Mouse (Mus musculus) stomach, embryonic 16.5 days (tissue): ENCODE data around the gene Cwc25. TPM values are rescaled to one million over a fixed set of nuclear protein-coding genes. Genes with fewer than 3 reads are reported as not detected.

Experiments used
- ATAC-seq: fragments of 200-750 bp; cut with Nextera tagmentation; 2 replicates; pipeline ENCODE4 v1.8.0; 2017; ENCODE audit warnings: moderate number of reproducible peaks, moderate TSS enrichment; ENCODE audit not compliant: insufficient read depth, low FRiP score
- H3K27ac ChIP-seq: fragments of 300-500 bp; sonication (generic); 2 replicates; pipeline ENCODE4 v1.5.1; 2014; ENCODE audit warnings: low read length
- H3K27me3 ChIP-seq: fragments of 300-500 bp; sonication (generic); 2 replicates; pipeline ENCODE4 v1.6.1; 2014; ENCODE audit warnings: low read length, control low read depth, mixed read lengths; ENCODE audit not compliant: control insufficient read depth, insufficient read depth
- H3K36me3 ChIP-seq: fragments of 300-500 bp; sonication (generic); 2 replicates; pipeline ENCODE4 v1.6.1; 2014; ENCODE audit warnings: low read length; ENCODE audit not compliant: control insufficient read depth, insufficient read depth
- H3K4me1 ChIP-seq: fragments of 300-500 bp; sonication (generic); 2 replicates; pipeline ENCODE4 v1.6.1; 2014; ENCODE audit warnings: low read length, control low read depth, mixed read lengths; ENCODE audit not compliant: control insufficient read depth, insufficient read depth
- H3K4me2 ChIP-seq: fragments of 300-500 bp; sonication (generic); 2 replicates; pipeline ENCODE4 v1.6.1; 2014; ENCODE audit warnings: low read depth, low read length, mixed read lengths
- H3K4me3 ChIP-seq: fragments of 300-500 bp; sonication (generic); replicated peaks from 2 replicates; pipeline ENCODE4 v1.5.1; 2014; ENCODE audit warnings: mild to moderate bottlenecking, low read length
- H3K9ac ChIP-seq: fragments of 300-500 bp; sonication (generic); 2 replicates; pipeline ENCODE4 v1.6.1; 2014; ENCODE audit warnings: low read length
- H3K9me3 ChIP-seq: fragments of 300-500 bp; sonication (generic); replicated peaks from 2 replicates; pipeline ENCODE4 v1.6.1; 2016; ENCODE audit warnings: low read length, control low read depth; ENCODE audit not compliant: control insufficient read depth
- WGBS: fragments of 180-500 bp; shearing (Covaris S2); extraction: QIAGEN DNeasy Blood & Tissue Kit; methylation state at CpG from one replicate; pipeline ENCODE4 v1.1.7; 2014; 5-methylcytosine and 5-hydroxymethylcytosine counted together
- polyA plus RNA-seq: library from polyadenylated mRNA; unstranded; fragments of >200 nt; fragmentation: Nextera tagmentation; extraction: Ambion mirVana; gene quantifications from 2 replicates; pipeline ENCODE4 v1.2.1, GENCODE M21; 2015

Gene Cwc25
- polyA plus RNA-seq, result 15.0 and 16.3 TPM in 2 replicates

DNA sequence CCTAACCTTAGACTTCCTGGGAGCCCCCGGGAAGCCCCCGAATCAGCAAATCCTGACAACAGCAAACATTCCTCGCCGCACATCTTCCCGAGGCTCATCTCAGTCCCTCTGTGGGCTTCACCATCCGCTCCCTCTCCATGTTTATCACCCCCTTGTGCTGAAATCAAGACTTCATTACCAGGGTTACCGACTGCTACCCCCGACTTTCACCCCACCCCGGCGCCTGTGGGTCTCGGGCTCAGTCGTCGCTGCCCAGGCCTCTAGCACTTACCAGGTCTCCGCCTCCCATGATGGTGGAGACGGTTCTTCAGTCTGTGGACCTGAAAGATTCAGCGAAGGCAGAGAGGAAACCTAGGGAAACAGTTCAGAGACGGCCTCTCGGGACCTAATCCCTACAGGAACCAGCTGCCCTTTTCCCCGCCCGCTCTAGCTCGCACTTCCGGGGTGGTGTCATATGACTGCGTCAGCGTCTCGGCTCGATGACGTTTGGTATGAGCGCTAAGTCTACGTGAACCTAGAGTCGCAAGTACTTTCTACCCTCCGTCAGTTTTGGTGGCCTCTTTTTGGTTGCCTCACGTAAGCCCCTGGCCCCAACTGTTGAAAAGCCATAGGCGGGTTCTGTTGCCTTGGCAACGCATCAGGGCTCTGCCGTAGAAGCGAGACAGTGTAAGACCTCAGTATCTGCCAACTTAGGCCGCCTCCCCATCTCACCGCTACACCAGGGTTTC lies at the start of gene Cwc25:
Cwc25 (minus strand) TSS at position 403 of the 728 bp plus-strand sequence.
- Histone ChIP-seq H3K9ac (peak within 1 kb of the TSS; percentile 95), H3K4me2 (peak within 1 kb of the TSS; percentile 84), H3K9me3 (no peaks in the 10 kb centered on the region), H3K27me3 (no peaks in the 10 kb centered on the region), H3K4me1 (peaks cover 8% of the 10 kb centered on the region; the same call in 1 of the 2 replicates), H3K36me3 (peaks cover 19% of the 10 kb centered on the region; the same call in 1 of the 2 replicates), H3K27ac (peak within 1 kb of the TSS; percentile 90), H3K4me3 (peak within 1 kb of the TSS; percentile 93)
- peak; percentile 94 for ATAC-seq
- WGBS, result under 1% methylated on average over 38 of the region's 38 CpGs

DNA sequence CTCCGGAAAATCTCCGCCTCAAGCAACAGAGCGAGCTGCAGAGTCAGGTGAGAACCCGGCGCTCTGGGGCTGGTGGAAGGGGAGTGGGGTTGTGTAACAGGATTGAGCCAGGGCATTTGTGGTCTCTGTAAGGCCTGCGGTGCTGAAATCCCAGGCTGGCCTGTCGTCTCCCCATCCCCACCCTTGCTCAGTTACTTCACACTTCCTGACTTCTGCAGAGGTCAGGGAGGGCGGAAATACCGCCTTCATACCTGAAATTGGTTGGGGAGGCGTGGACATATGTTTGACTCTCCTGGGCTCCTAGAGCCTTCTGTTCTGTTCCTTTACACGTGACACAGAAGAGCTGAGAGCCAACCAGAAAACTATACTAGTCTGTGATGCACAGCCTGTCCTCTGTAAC lies 49.4 kb upstream of the Cwc25 start:
- no peak overlapping the region; the same call in 1 of the 2 replicates for H3K4me2 ChIP-seq
- no peak for ATAC-seq
- no peaks in the 10 kb centered on the region for H3K27me3 ChIP-seq
- peaks cover 77% of the 10 kb centered on the region for H3K4me1 ChIP-seq
- H3K9ac ChIP-seq, result peak overlapping the region; percentile 27; the same call in 1 of the 2 replicates
- H3K4me3 ChIP-seq, result no peak overlapping the region
- H3K27ac ChIP-seq, result peak overlapping the region; percentile 78
- H3K36me3 ChIP-seq, result no peaks in the 10 kb centered on the region
- 67% methylated on average over 11 of the region's 11 CpGs for WGBS
- H3K9me3 ChIP-seq, result no peaks in the 10 kb centered on the region

DNA sequence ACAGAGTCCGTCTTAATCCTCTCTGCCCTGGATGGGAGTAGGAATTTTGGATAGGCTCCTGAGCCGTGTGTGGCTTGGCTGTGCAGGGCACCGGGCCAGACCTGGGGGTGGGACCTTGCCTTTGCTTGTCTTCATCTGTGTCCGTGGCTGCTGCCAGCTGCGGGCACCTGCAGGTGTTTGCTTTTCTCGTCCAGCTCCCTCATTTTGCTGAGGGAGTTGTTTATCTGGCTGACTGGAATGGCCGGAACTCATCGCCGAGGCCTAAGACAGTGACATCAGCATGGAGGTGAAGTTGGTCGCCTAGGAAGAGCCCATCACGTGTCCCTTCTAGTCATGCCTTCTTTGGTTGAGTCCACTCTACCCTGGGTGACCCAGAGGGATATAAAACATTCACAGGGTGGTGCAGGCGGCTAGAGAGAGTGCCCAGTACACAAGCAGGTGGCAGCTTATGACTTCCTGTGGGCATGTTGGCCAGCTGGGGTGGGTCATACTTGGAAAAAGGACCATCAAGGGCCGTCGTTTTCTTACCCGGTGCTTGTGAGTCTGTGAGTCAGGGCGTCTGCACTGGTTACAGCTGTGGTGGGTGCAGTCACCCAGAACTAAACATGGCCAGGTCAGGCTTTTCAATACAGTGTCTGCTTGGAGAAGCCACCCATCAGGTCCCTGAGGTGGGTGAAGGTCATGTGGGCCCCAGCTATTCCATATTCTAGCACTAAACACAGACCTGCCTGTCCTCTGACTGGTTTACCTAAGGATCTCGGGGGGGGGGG lies 47.6 kb upstream of the Cwc25 start:
- H3K36me3 ChIP-seq, result no peaks in the 10 kb centered on the region
- no peaks in the 10 kb centered on the region for H3K27me3 ChIP-seq
- H3K4me2 ChIP-seq, result no peak overlapping the region
- H3K9ac ChIP-seq, result peak overlapping the region; percentile 32; the same call in 1 of the 2 replicates
- H3K4me3 ChIP-seq, result no peak overlapping the region
- peaks cover 86% of the 10 kb centered on the region for H3K4me1 ChIP-seq
- no peak for ATAC-seq
- no peaks in the 10 kb centered on the region for H3K9me3 ChIP-seq
- peak overlapping the region; percentile 61 for H3K27ac ChIP-seq
- 58% methylated on average over 17 of the region's 17 CpGs for WGBS

DNA sequence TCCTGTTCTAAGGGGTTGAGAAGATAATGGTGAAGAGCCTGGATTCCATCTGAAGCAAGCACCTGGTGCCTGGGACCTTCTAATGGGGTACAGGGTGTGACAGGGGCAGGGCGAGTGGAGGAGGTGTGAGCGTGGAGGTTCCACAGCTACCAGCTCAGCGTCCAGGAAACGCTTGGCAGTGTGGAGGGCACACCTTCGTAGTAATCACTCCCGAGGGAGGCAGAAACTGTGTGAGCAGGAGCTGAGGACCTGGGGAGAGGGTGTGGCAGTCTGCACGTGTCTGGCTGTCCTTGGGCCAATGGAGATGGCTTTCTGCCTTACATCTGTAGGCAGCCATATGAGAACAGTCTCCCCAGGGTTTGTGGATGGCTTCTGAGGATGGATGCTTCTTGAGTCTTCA lies 46.7 kb upstream of the Cwc25 start:
- Histone ChIP-seq H3K27ac (peak overlapping the region; percentile 61), H3K4me2 (no peak overlapping the region), H3K9me3 (no peaks in the 10 kb centered on the region), H3K36me3 (no peaks in the 10 kb centered on the region), H3K4me3 (no peak overlapping the region), H3K9ac (no peak overlapping the region; the same call in 1 of the 2 replicates), H3K4me1 (peaks cover 86% of the 10 kb centered on the region), H3K27me3 (no peaks in the 10 kb centered on the region)
- ATAC-seq, result peak; percentile 57
- WGBS, result 42% methylated on average over 7 of the region's 7 CpGs

DNA sequence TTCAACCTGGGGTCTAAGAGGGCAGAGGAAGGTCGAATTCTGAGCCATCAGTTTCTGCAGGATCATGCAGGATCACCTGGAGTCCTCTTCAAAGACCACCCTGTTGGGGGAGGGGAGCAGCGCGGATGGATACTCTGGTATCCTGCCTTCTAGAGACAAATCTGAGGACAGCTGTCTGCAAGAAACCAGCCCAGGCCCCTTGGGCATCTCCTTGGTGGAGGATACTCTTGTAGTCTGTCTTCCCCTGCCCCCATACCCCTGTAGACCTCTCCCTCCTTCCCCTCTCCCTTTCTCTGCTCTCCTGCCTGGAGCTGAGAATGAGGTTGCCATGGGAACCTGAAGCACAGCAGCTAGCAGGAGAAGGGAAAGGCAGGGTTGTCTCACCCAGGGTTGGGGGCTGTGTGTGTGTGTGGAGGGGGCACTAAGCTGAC lies 46.1 kb upstream of the Cwc25 start:
- no peak overlapping the region for H3K4me3 ChIP-seq
- H3K27ac ChIP-seq, result peak overlapping the region; percentile 61
- H3K36me3 ChIP-seq, result no peaks in the 10 kb centered on the region
- WGBS, result 48% methylated on average over 3 of the region's 3 CpGs
- ATAC-seq, result no peak
- H3K27me3 ChIP-seq, result no peaks in the 10 kb centered on the region
- peak overlapping the region; percentile 29; the same call in 1 of the 2 replicates for H3K9ac ChIP-seq
- peaks cover 86% of the 10 kb centered on the region for H3K4me1 ChIP-seq
- no peak overlapping the region for H3K4me2 ChIP-seq
- H3K9me3 ChIP-seq, result no peaks in the 10 kb centered on the region

DNA sequence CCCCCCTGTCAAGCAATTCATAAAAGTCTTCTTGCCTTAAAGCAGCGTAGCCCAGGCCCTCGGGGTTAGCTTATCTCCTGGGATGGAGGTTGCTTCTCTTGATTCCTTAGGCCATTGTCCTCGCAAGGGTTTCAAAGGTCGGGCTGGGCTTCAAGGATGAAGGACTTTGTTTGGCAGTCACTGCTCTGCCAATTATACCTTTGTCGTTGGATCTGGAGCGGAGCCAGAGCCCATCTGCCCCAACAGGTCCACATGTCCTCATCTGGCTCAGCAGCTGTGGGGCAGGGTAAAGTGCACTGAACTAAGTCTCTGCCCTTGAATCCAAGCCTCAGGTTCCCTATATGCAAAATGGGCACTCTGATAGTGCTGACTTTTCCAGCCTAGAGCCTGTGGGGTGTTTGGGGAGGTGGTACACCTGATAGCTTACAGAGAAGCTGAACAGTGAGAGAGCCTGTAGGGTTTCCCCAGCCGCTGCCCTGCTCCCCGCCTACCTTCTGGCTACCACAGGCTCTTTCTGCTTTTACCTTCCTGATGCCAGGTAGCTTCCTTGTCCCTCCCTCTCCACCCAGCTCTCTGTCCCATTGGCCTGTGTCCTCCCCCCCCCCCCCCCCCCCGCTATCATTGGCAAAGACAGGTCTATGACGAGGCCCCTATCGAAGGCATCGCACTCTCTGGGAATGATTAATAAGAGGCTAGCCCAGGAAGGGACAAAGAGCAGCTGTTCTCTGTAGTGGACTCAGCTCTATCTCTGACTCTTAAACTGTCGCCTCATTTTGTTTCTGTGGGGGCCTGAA lies 45.4 kb upstream of the Cwc25 start:
- peaks cover 83% of the 10 kb centered on the region for H3K4me1 ChIP-seq
- peak overlapping the region; percentile 19 for H3K4me2 ChIP-seq

DNA sequence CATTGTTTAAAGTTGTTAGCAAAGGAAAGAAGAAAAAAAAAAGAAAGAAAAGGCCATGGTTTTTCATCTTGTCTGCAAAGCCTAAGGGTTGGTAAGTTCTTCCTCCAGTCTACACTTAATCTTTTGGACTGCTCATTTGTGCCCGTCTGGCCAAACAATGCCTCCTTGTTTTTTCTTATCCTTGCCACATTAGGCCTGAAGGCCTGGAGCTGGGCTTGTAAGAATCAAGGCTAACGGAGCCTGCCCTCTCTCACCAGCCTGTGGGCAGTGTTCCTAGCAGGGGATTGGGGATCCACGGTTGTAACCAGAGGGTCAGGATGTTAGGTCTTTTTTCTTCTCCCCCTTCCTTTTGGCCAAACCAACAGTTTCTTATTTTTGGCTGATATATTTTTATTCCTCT lies 44.6 kb upstream of the Cwc25 start:
- H3K27ac ChIP-seq, result peak overlapping the region; percentile 58
- no peaks in the 10 kb centered on the region for H3K27me3 ChIP-seq
- H3K9ac ChIP-seq, result no peak overlapping the region
- no peak overlapping the region for H3K4me2 ChIP-seq
- no peaks in the 10 kb centered on the region for H3K9me3 ChIP-seq
- no peak overlapping the region for H3K4me3 ChIP-seq
- no peak for ATAC-seq
- no peaks in the 10 kb centered on the region for H3K36me3 ChIP-seq
- H3K4me1 ChIP-seq, result peaks cover 83% of the 10 kb centered on the region
- 50% methylated on average over 3 of the region's 3 CpGs for WGBS

More for the DNA sequence above, 45.4 kb upstream of the Cwc25 start:
- peak overlapping the region; percentile 29; the same call in 1 of the 2 replicates for H3K9ac ChIP-seq
- no peaks in the 10 kb centered on the region for H3K36me3 ChIP-seq
- H3K9me3 ChIP-seq, result no peaks in the 10 kb centered on the region
- H3K27ac ChIP-seq, result peak overlapping the region; percentile 78
- ATAC-seq, result no peak
- WGBS, result 31% methylated on average over 12 of the region's 13 CpGs
- no peaks in the 10 kb centered on the region for H3K27me3 ChIP-seq
- H3K4me3 ChIP-seq, result no peak overlapping the region

DNA sequence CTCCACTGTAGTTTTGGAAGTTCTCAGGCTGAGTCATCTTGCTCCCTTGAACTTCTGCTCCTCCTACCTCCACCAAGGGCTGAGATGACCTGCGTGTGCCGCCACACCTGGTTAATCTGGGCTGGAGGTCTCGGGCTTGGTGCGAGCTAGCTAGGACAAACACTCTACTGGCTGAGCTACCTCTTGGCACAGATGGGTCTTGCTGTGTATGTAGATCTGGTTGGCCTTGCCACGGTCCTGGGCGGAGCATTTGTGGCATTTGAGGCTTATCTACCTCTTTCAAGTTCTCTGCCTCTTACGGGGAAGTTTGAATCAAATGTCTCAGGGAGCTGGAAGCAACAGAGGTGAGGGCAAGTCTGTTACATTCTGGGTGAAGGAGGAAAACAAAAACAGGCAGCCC lies 44.0 kb upstream of the Cwc25 start:
- H3K4me3 ChIP-seq, result no peak overlapping the region
- peak; percentile 42; the same call in 1 of the 2 replicates for ATAC-seq
- peak overlapping the region; percentile 81 for H3K27ac ChIP-seq
- H3K36me3 ChIP-seq, result no peaks in the 10 kb centered on the region
- H3K4me1 ChIP-seq, result peaks cover 83% of the 10 kb centered on the region
- no peak overlapping the region for H3K4me2 ChIP-seq
- H3K9ac ChIP-seq, result no peak overlapping the region
- WGBS, result 44% methylated on average over 7 of the region's 7 CpGs
- no peaks in the 10 kb centered on the region for H3K9me3 ChIP-seq
- H3K27me3 ChIP-seq, result no peaks in the 10 kb centered on the region
